Mouse (Mus musculus) kidney, postnatal 10 days (tissue): ENCODE data around the gene Zfp385c.

ENCODE experiments used
- DNase-seq: peaks from one replicate; pipeline ENCODE4 v3.0.0; 2021; ENCODE audit warnings: mixed read lengths

The Zfp385c gene

GRCm38 (mm10) chr11:100714948-100715347 lies 22.7 kb upstream of the Zfp385c start:
- DNase-seq, result no peak

GRCm38 (mm10) chr11:100714534-100714915 lies 22.3 kb upstream of the Zfp385c start:
- peak; percentile 94 for DNase-seq

GRCm38 (mm10) chr11:100713735-100714533 lies 21.7 kb upstream of the Zfp385c start, which contains the start of gene Hspb9:
Gene Hspb9 (plus strand): TSS chr11:100713850.
- DNase-seq, result peak; percentile 88

GRCm38 (mm10) chr11:100713174-100713573 lies 20.9 kb upstream of the Zfp385c start:
- no peak for DNase-seq

- peak; percentile 93 for DNase-seq
Measured at GRCm38 (mm10) chr11:100711783-100712615, 19.7 kb upstream of the Zfp385c start, which contains the start of gene Kat2a. Gene Kat2a (minus strand): TSS chr11:100712465.

- no peak for DNase-seq
Measured at GRCm38 (mm10) chr11:100710977-100711376, 18.7 kb upstream of the Zfp385c start.

- DNase-seq, result no peak
Measured at GRCm38 (mm10) chr11:100710528-100710927, 18.3 kb upstream of the Zfp385c start.

GRCm38 (mm10) chr11:100709201-100709810 lies 17.1 kb upstream of the Zfp385c start:
- no peak for DNase-seq

- no peak for DNase-seq
Measured at GRCm38 (mm10) chr11:100705095-100705747, 13.0 kb upstream of the Zfp385c start.

GRCm38 (mm10) chr11:100703851-100704531 lies 11.7 kb upstream of the Zfp385c start, which contains the start of gene Dhx58:
Gene Dhx58 (minus strand): TSS chr11:100704271.
- DNase-seq, result no peak

GRCm38 (mm10) chr11:100703366-100703765 lies 11.1 kb upstream of the Zfp385c start:
- DNase-seq, result no peak

- no peak for DNase-seq
Measured at GRCm38 (mm10) chr11:100702906-100703305, 10.7 kb upstream of the Zfp385c start.

- DNase-seq, result peak; percentile 79
Measured at GRCm38 (mm10) chr11:100702081-100702851, 10.0 kb upstream of the Zfp385c start.

GRCm38 (mm10) chr11:100701301-100701700 lies 9.0 kb upstream of the Zfp385c start:
- peak; percentile 71 for DNase-seq

GRCm38 (mm10) chr11:100700710-100701109 lies 8.5 kb upstream of the Zfp385c start:
- DNase-seq, result no peak

GRCm38 (mm10) chr11:100697921-100698320 lies 5.7 kb upstream of the Zfp385c start:
- DNase-seq, result no peak

GRCm38 (mm10) chr11:100694926-100695325 lies 2.7 kb upstream of the Zfp385c start:
- peak; percentile 86 for DNase-seq

GRCm38 (mm10) chr11:100693154-100693553 lies 899 bp upstream of the Zfp385c start:
- DNase-seq, result no peak

- DNase-seq, result no peak
Measured at GRCm38 (mm10) chr11:100690389-100690788, 1.9 kb downstream of the Zfp385c start.

- no peak for DNase-seq
Measured at GRCm38 (mm10) chr11:100688443-100688842, 3.8 kb downstream of the Zfp385c start.

- DNase-seq, result no peak
Measured at GRCm38 (mm10) chr11:100687265-100687664, 5.0 kb downstream of the Zfp385c start.
